Mouse (Mus musculus): ENCODE results near the gene Zic4. TPM values are rescaled to one million over a fixed set of nuclear protein-coding genes. Genes with fewer than 3 reads are reported as not detected.

Gene Zic4
- polyA plus RNA-seq, 1 experiment, result 1.3 TPM

DNA sequence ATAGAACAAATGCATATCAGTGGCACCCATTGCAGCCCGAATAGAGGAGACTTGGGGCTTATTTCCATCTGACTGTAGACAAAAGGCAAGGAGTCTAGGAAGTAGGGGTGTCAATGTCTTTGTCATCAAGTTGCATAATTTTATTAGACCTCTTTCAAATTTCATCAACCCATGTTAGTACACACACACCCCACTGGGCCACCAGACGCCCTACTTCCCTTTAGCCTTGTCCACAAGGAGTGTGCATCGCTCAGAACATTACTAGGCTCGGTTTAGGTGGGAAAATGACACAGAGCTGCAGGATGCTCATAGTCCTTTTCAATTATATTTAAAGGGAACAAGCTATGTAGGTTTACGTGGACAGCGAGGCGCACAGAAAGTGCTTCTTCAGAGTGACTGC lies 37.8 kb downstream of the Zic4 start:
- H3K36me3 ChIP-seq (ENCODE audit: control insufficient read depth, insufficient read depth), result no peaks in the 10 kb centered on the region

DNA sequence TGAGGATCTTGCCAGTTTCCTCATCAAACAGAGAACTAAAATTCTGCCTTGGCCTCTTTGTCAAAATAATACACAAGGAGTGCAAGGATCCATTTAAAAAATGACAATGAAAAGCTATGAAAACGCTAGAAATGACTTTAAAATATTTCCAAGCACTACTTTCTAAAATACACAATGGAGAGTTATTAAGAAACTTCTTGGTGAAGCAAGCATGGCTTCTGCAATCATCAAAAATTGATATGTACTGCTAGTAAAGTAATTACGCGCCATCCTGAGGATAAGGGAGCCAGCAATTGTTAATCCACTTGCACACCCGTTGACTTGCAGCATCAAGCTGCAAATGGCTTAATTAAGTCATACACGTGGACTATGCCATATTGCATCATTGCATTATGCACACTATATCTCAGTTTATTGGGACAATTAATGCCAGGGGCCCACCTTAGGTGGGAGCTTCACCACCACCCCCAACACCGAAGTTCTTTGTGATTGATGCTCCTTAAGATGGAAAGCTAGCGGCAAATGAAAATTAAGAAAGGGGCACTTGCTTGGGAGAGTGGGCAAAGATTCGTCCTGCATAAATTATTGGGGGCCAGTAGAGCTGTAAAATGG lies 38.4 kb downstream of the Zic4 start:
- Histone ChIP-seq H3K4me2 (ENCODE audit: low read depth) (no peak overlapping the region), H3K36me3 (ENCODE audit: control insufficient read depth, insufficient read depth) (no peaks in the 10 kb centered on the region), H3K4me3 (no peak overlapping the region), H3K27me3 (ENCODE audit: control insufficient read depth, insufficient read depth, insufficient read length) (peaks cover under 1% of the 10 kb centered on the region), H3K79me2 (ENCODE audit: control insufficient read depth, insufficient read depth) (no peaks in the 10 kb centered on the region), H3ac (ENCODE audit: control insufficient read depth, insufficient read length) (no peak overlapping the region)
- no peak for TF ChIP-seq USF1 (IDR thresholded peaks at IDR 0.05; ENCODE audit: low read depth)
- no peak for TF ChIP-seq POLR2A (IDR thresholded peaks at IDR 0.05; ENCODE audit: insufficient read length, low read depth)
- no peak for TF ChIP-seq MAX (IDR thresholded peaks at IDR 0.05; ENCODE audit: low read depth)
- no peak for TF ChIP-seq SRF (IDR thresholded peaks at IDR 0.05; ENCODE audit: control insufficient read depth, insufficient read length, low read depth)
- no peak for TF ChIP-seq CEBPB (IDR thresholded peaks at IDR 0.05; ENCODE audit: insufficient read depth, poor library complexity, severe bottlenecking)
- TF ChIP-seq POLR2AphosphoS2 (IDR thresholded peaks at IDR 0.05; ENCODE audit: insufficient read length, low read depth), result no peak
- no peak for TF ChIP-seq E2F4 (IDR thresholded peaks at IDR 0.05; ENCODE audit: insufficient read depth)
- TF ChIP-seq REST (IDR thresholded peaks at IDR 0.05; ENCODE audit: insufficient read depth, insufficient read length), result no peak
- no peak for TF ChIP-seq MYOD1 (IDR thresholded peaks at IDR 0.05; ENCODE audit: control insufficient read depth in 1 of 3, insufficient read length in 2 of 3, low read depth in 2 of 3)
- no peak for TF ChIP-seq MYOG (IDR thresholded peaks at IDR 0.05; ENCODE audit: control insufficient read depth in 1 of 3, insufficient read depth in 1 of 3, insufficient read length in 2 of 3, low read depth in 2 of 3)
- no peak for TF ChIP-seq TCF12 (IDR thresholded peaks at IDR 0.05; ENCODE audit: insufficient read depth, poor library complexity, severe bottlenecking)
- no peak for TF ChIP-seq TCF3 (IDR thresholded peaks at IDR 0.05; ENCODE audit: insufficient read length, low read depth)

More for the DNA sequence above, 37.8 kb downstream of the Zic4 start:
- no peak overlapping the region for H3ac ChIP-seq (ENCODE audit: control insufficient read depth, insufficient read length)
- TF ChIP-seq CEBPB (IDR thresholded peaks at IDR 0.05; ENCODE audit: insufficient read depth, poor library complexity, severe bottlenecking) (no peak), TCF12 (IDR thresholded peaks at IDR 0.05; ENCODE audit: insufficient read depth, poor library complexity, severe bottlenecking) (no peak), SRF (IDR thresholded peaks at IDR 0.05; ENCODE audit: control insufficient read depth, insufficient read length, low read depth) (no peak), MAX (IDR thresholded peaks at IDR 0.05; ENCODE audit: low read depth) (no peak), MYOD1 (IDR thresholded peaks at IDR 0.05; ENCODE audit: control insufficient read depth in 1 of 3, insufficient read length in 2 of 3, low read depth in 2 of 3) (no peak), POLR2A (IDR thresholded peaks at IDR 0.05; ENCODE audit: insufficient read length, low read depth) (no peak), MYOG (IDR thresholded peaks at IDR 0.05; ENCODE audit: control insufficient read depth in 1 of 3, insufficient read depth in 1 of 3, insufficient read length in 2 of 3, low read depth in 2 of 3) (no peak), POLR2AphosphoS2 (IDR thresholded peaks at IDR 0.05; ENCODE audit: insufficient read length, low read depth) (no peak), E2F4 (IDR thresholded peaks at IDR 0.05; ENCODE audit: insufficient read depth) (no peak), TCF3 (IDR thresholded peaks at IDR 0.05; ENCODE audit: insufficient read length, low read depth) (no peak), REST (IDR thresholded peaks at IDR 0.05; ENCODE audit: insufficient read depth, insufficient read length) (no peak), USF1 (IDR thresholded peaks at IDR 0.05; ENCODE audit: low read depth) (no peak)
- no peaks in the 10 kb centered on the region for H3K79me2 ChIP-seq (ENCODE audit: control insufficient read depth, insufficient read depth)
- H3K4me2 ChIP-seq (ENCODE audit: low read depth), result no peak overlapping the region
- H3K4me3 ChIP-seq, result no peak overlapping the region
- H3K27me3 ChIP-seq (ENCODE audit: control insufficient read depth, insufficient read depth, insufficient read length), result no peaks in the 10 kb centered on the region

DNA sequence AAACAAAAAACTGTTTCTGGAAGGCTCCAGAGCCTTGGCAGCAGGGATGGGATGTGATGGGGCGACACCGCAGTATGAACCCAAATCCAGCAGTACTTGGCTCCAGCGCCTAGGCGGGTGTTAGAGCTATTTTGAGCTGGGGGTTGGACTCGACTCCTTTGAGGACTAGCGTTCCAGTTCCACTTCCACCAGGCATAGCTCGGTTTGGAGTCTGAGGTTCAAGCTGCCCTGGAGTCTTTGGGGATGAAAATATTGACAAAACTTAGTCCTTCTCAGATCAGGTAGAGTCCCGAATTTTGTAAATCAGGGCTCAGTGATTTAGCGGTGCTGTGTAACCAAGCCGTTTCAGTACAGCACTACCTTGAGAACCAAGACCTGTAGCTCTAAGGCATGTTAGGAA lies 39.3 kb downstream of the Zic4 start:
- peaks cover 8% of the 10 kb centered on the region for H3K27me3 ChIP-seq (ENCODE audit: control insufficient read depth, insufficient read depth, insufficient read length)

DNA sequence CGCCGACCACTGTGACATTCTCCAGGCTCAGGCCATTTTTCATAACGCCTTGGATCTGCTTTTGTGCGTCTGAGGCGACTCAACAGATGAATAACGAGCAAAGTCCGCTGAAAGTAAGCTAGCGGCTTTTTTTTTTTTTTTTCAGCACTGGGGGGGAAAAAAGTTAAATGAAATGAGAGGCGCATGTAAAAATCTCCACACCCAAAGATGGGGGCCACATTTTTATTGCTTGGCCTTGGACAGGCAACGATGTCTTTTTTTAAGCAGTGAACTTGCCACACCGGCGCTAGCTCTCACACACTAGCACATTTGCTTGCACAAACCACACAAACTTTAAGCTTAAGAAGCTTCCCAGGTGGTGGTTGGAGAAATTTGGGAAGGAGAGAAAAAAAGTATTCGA lies 42.0 kb downstream of the Zic4 start:
- Histone ChIP-seq H3K79me2 (ENCODE audit: control insufficient read depth, insufficient read depth) (no peaks in the 10 kb centered on the region), H3K4me3 (no peak overlapping the region), H3ac (ENCODE audit: control insufficient read depth, insufficient read length) (no peak overlapping the region), H3K4me2 (ENCODE audit: low read depth) (no peak overlapping the region), H3K36me3 (ENCODE audit: control insufficient read depth, insufficient read depth) (no peaks in the 10 kb centered on the region), H3K27me3 (ENCODE audit: control insufficient read depth, insufficient read depth, insufficient read length) (peaks cover 8% of the 10 kb centered on the region)
- TF ChIP-seq MYOG (IDR thresholded peaks at IDR 0.05; ENCODE audit: control insufficient read depth in 1 of 3, insufficient read depth in 1 of 3, insufficient read length in 2 of 3, low read depth in 2 of 3), result no peak
- TF ChIP-seq MYOD1 (IDR thresholded peaks at IDR 0.05; ENCODE audit: control insufficient read depth in 1 of 3, insufficient read length in 2 of 3, low read depth in 2 of 3), result no peak
- no peak for TF ChIP-seq TCF3 (IDR thresholded peaks at IDR 0.05; ENCODE audit: insufficient read length, low read depth)
- TF ChIP-seq POLR2AphosphoS2 (IDR thresholded peaks at IDR 0.05; ENCODE audit: insufficient read length, low read depth), result no peak
- TF ChIP-seq SRF (IDR thresholded peaks at IDR 0.05; ENCODE audit: control insufficient read depth, insufficient read length, low read depth), result no peak
- no peak for TF ChIP-seq POLR2A (IDR thresholded peaks at IDR 0.05; ENCODE audit: insufficient read length, low read depth)
- no peak for TF ChIP-seq TCF12 (IDR thresholded peaks at IDR 0.05; ENCODE audit: insufficient read depth, poor library complexity, severe bottlenecking)
- TF ChIP-seq MAX (IDR thresholded peaks at IDR 0.05; ENCODE audit: low read depth), result no peak
- TF ChIP-seq REST (IDR thresholded peaks at IDR 0.05; ENCODE audit: insufficient read depth, insufficient read length), result no peak
- no peak for TF ChIP-seq E2F4 (IDR thresholded peaks at IDR 0.05; ENCODE audit: insufficient read depth)

More for the DNA sequence above, 39.3 kb downstream of the Zic4 start:
- no peak for TF ChIP-seq MYOD1 (IDR thresholded peaks at IDR 0.05; ENCODE audit: control insufficient read depth in 1 of 3, insufficient read length in 2 of 3, low read depth in 2 of 3)
- no peak for TF ChIP-seq POLR2AphosphoS2 (IDR thresholded peaks at IDR 0.05; ENCODE audit: insufficient read length, low read depth)
- no peak for TF ChIP-seq CEBPB (IDR thresholded peaks at IDR 0.05; ENCODE audit: insufficient read depth, poor library complexity, severe bottlenecking)
- TF ChIP-seq REST (IDR thresholded peaks at IDR 0.05; ENCODE audit: insufficient read depth, insufficient read length), result no peak
- no peak for TF ChIP-seq USF1 (IDR thresholded peaks at IDR 0.05; ENCODE audit: low read depth)
- no peak for TF ChIP-seq SRF (IDR thresholded peaks at IDR 0.05; ENCODE audit: control insufficient read depth, insufficient read length, low read depth)
- no peak for TF ChIP-seq MYOG (IDR thresholded peaks at IDR 0.05; ENCODE audit: control insufficient read depth in 1 of 3, insufficient read depth in 1 of 3, insufficient read length in 2 of 3, low read depth in 2 of 3)
- no peak for TF ChIP-seq MAX (IDR thresholded peaks at IDR 0.05; ENCODE audit: low read depth)
- no peak for TF ChIP-seq TCF12 (IDR thresholded peaks at IDR 0.05; ENCODE audit: insufficient read depth, poor library complexity, severe bottlenecking)
- TF ChIP-seq POLR2A (IDR thresholded peaks at IDR 0.05; ENCODE audit: insufficient read length, low read depth), result no peak
- TF ChIP-seq E2F4 (IDR thresholded peaks at IDR 0.05; ENCODE audit: insufficient read depth), result no peak
- TF ChIP-seq TCF3 (IDR thresholded peaks at IDR 0.05; ENCODE audit: insufficient read length, low read depth), result no peak
- Histone ChIP-seq H3ac (ENCODE audit: control insufficient read depth, insufficient read length) (no peak overlapping the region), H3K4me2 (ENCODE audit: low read depth) (no peak overlapping the region), H3K36me3 (ENCODE audit: control insufficient read depth, insufficient read depth) (no peaks in the 10 kb centered on the region), H3K79me2 (ENCODE audit: control insufficient read depth, insufficient read depth) (no peaks in the 10 kb centered on the region), H3K4me3 (no peak overlapping the region)

All from myocyte (in vitro differentiated cells).